Mouse (Mus musculus) heart, adult 9 months (tissue): ENCODE measurements around the gene Wdr74.

Experiments used
- DNase-seq, 2 experiments: peaks; one replicate each; pipeline ENCODE4 v3.0.0; 2022; ENCODE audit warnings: low spot score in 2 of 2

Gene Wdr74

DNA sequence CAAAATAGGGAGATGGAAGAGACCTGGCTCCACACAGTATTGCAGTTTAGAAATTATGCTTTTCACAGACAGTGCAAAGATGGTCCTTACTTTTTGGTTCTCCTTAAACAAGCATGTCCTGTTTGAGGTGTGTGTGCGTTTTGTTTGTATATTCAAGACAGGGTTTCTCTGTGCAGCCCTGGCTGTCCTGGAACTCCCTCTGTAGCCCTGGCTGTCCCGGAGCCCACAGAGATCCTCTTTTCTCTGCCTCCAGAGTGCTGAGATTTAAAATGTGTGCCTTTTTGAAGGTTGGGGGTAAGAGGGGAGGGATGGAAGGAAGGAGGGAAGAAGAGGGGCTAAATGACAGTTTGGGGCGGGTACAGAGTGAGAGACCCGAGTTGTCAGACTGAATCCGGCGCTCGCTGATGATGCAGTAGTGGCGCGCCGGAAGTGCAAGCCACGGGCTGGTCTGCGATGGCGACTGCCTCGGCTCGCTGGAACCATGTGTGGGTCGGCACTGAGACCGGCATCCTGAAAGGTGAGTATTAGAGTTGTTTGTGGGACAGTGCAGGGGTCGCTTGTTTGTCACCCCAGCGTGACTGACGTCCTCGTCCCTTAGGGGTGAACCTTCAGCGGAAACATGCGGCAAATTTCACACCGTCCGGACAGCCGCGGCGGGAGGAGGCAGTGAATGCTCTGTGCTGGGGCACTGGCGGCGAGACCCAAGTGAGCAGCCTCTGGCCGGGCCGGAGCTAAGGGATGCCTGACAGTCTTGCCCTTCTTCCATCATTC is at the start of gene Wdr74:
Gene Wdr74, plus strand, starts transcription at position 439 of the 771 bp plus-strand sequence.
- DNase-seq, result peak; percentile 88 to 91

DNA sequence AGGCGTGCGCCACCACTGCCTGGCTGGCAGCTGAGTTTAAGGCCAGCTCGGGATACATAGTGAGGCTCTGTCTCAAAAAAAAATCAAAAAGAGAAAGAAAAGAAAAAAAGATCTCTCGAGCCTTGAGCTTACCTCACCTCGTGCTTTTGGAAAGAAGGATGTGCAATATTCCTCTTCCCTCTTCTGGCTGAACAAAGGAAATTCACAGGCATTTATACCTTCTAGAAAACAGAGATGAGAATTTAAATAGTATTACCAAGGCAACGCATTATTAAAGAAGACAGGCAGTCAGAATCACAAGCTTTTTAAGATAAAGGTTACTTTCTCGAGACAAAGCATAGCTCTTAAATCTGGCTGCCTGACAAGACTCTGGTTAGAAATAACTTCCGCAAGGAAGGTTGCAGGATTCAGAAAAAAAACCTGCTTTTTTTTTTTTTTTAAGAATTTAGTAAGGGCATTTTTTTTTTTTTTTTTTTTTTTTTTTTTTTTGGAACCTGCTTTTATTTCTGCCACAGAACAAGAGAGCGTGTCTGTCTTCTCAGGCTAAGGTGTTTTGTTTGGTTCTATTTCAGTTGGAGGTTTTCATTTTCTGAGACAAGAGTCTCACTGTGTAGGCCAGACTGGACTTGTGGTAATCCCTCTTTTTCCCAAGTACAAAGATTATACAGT is 43.6 kb upstream of the Wdr74 start:
- no peak for DNase-seq

DNA sequence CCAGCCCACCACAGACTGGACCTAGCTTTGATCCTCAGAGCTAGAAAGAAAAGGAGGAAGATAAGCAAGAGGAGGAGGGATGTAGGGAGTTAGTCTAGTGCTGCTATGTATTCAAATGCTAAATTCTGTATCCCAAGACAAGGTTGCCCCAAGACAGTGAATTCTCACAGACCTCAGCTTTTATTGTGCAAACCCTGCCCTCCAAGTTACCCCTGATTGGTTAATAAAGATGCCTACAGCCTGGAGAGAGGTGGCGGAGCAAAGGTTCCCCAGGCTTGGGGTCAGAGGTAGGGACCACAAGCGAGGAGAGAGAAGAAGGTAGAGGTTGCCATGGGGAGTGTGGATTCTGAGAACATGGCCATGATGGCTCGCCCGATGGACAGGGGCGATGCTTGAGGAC is 42.9 kb upstream of the Wdr74 start:
- DNase-seq, result no peak

DNA sequence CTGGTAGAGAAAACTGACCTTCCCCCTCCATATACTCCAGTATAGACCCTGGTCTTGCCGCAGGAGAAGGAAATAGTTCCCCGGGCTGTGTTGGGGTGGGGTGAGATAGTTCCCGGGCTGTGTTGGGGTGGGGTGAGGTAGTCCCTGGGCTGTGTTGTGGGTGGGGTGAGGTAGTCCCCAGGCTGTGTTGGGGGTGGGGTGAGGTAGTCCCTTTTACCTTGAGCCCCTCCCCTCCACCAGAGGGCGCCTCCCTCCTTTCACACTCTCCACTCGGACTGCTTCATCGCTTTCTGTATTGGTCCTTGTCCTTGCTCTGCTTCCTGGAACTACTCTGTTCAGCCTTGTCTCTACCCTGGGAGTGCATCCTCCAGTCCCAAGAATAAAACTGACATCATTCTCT is 40.3 kb upstream of the Wdr74 start:
- peak in 1 of 2 experiments; percentile 17 for DNase-seq

- DNase-seq, result no peak
These were observed 36.0 kb upstream of the Wdr74 start for GRCm38 (mm10) chr19:8699652-8700051.

GRCm38 (mm10) chr19:8702458-8702857 is 33.2 kb upstream of the Wdr74 start:
- DNase-seq, result peak; percentile 47 to 54

DNA sequence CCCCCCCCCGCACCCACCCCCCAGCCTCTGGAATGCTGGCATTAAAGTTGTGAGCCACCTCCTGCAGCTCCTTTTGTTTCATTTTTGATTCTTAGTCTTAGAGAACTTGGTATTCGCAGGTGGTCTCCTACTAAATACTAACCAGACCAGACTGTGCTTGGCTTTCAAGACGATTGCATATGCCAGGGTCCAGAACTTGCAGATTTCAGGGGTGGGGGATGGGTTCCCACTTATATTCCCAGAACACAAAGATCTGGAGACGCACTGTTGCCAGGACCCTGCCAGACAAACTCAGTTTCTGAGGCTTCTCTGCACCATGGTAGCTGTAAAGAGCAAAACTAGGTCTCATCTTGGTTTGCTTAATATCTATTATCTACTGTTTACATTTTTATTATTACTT is 32.1 kb upstream of the Wdr74 start:
- DNase-seq, result no peak

DNA sequence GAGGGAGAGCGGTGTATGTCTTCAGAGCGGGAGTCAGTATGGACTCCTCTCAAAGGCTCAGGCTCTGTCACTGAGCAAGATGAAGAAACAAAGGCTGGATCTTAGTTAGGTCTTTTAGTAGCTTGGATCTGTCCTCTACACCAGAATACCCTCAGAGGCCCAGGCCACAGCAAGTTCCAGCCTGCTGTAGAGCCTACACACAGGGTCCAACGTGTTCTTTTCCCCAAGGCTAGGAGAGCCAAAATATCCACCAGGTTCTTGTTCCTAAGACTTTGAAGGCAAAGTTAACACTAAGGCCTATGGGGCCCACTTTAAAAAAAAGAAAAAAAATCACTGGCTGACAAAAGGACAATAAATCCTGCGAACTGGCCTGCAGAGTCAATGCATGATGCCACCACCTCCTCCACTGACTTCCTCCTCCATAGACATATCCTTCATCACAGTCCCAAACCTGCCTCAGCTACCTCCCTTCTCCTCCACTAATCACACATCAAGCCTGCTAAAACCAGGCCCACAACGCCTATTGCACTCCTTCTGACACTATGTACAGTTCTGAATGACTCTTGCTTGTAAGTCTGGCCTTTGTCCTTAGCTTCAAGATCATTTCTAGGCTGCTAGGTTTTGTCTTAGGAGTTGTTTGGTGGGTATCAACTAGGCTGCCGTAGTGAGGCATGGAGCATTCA is 30.5 kb upstream of the Wdr74 start:
- no peak for DNase-seq

GRCm38 (mm10) chr19:8706132-8706667 is 29.4 kb upstream of the Wdr74 start:
- no peak for DNase-seq

DNA sequence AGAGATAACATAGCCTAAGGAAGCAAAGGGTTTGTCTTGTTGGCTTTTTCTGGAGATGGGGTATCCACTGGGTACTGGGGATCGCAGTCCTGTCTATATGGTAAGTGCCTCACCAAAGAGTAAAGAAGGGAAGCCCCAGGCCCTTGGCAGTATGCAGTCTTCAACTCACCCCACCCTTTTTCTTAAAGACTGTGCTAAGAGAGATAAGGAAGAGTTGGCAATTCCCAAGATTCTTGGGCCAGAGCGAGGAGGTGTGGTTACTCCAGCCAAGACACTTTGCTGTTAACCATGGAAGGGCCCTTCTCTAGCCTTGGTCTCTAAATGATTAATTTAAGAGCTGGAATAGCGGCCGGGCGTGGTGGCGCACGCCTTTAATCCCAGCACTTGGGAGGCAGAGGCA is 28.7 kb upstream of the Wdr74 start:
- DNase-seq, result no peak

GRCm38 (mm10) chr19:8708954-8709353 is 26.7 kb upstream of the Wdr74 start:
- no peak for DNase-seq

DNA sequence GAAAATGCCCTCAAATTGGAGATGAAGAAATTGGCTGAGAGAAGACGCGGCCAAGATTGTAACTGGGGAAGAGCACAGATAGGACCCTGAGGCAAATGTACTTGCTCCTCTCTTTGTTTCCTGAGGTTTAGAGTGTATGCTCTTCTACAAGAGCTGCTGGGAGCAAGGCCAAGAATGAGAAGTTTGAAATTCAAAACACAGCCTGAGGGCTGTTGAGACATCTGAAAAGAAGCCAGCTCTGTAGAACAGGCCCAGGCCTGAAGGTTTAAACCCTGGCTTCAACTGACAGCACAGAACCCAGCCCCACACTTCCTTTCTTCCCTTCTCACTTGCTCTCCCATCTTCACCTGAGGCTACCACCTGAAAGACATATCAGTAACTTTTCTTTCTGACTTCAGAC is 25.6 kb upstream of the Wdr74 start:
- DNase-seq, result peak in 1 of 2 experiments; percentile 27

GRCm38 (mm10) chr19:8711506-8711905 is 24.1 kb upstream of the Wdr74 start:
- DNase-seq, result no peak

DNA sequence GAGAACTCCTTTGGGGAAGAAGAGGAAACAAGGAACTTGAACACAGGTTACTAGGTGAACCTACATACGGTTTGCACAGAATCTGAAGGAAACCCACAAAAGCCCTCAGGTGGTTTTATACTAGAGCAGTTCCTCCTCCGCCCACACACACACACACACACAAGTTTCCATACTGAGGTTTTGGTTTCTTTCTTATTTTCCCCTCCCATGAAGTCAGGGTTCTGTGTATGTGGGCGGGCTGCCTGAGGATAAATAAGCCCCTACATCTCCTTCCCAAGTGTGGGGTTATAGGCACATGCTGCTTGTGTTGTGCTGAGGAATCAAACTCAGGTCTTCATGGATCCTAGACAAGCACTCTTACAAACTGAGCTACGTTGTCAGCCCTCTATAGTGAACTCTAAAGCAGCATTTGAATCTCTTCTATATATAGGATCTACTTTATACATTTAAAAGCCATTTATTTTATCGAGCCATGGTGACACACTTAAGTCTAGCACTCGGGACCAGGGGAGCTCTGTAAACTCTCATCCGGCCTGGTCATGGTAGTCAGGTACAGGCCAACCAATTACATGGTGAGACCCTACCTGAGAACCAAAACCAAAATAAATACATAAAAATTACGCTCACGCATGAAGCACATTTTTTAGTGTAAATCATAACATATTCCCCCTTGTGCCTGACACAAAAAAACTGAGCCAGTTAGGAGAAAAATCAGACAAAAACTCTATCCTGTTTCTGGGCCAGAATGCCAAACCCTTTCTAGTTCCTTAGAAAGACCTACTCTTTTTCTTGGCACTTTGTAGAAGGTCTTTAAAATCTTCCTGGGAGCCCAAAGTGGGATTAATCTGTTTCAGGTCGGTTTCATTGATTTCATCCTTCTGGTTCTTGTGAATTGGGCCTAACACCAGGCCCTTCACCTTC is 23.4 kb upstream of the Wdr74 start:
- no peak for DNase-seq

- DNase-seq, result peak; percentile 67 to 70
These were observed 22.7 kb upstream of the Wdr74 start for GRCm38 (mm10) chr19:8712870-8713305.

DNA sequence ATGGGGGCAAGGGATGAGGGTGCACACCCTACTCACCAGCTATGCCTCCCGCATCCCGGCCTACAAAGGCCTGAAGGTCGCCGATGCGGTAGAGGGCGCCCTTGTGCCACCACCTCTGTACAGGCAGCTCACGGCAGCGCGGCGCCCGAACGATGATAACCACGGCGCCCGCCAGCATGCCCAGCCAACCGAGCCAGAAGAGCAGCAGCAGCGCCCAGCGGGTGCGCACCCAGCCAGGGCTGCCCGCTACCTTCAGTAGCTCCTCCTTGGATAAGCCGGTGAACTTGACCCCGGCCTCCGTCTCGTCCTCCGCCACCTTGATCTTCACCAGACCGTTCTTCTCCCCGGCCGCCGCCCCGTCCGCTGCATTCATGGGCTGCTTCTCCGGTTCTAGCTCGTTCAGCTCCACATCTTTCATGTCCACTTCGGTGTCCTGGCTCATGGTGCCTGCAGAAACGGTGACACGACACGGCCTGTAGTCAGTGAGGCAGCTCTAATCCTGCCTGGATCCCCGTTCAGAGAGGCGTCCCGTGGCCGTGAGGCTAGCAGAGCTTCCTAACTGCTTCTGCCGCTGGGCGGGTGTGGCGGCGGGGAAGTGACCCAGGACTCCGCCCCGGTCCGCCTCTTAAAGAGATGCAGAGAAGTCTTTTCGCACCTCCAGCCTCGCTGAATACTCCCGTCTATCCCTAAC is 22.2 kb upstream of the Wdr74 start:
- DNase-seq, result peak; percentile 91 to 94

DNA sequence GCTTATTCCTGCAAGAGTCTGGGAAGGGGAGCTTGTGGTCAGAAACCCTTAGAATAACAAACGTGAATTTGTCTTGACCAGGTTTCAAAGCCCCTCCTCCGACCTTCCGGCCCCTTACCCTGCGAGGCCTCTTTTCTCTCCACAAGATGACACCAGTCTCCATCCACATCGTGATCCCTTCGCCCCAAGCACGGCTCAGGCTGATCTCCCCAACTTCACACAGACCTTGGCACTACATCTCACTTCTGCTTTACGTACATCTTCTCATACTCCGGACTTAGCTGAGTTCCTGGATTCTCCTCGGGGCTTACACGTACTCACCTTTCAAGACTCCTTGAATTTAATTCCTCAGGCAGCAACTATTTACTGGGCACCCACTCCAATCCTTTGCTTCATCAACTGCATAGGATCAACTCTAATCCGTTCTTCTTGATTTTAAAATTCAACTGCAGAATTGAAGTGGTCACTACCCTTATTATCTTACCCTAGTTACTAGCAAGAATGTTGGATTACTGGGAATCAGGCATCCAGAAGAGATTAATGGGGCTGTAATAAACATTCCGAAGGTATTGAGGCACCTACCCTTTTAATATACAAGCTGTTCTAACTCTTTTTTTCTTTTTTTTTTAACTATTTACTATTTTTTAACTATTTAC is 21.5 kb upstream of the Wdr74 start:
- no peak for DNase-seq

GRCm38 (mm10) chr19:8714653-8715481 is 20.8 kb upstream of the Wdr74 start:
- DNase-seq, result peak in 1 of 2 experiments; percentile 11
